Mouse (Mus musculus) 3T3-L1 (cell line): ENCODE data around the gene Palm3.

Experiments
- DNase-seq: peaks from one replicate; pipeline ENCODE4 v3.0.0-alpha.2; 2015; ENCODE audit warnings: low read depth, low spot score

Gene Palm3

DNA sequence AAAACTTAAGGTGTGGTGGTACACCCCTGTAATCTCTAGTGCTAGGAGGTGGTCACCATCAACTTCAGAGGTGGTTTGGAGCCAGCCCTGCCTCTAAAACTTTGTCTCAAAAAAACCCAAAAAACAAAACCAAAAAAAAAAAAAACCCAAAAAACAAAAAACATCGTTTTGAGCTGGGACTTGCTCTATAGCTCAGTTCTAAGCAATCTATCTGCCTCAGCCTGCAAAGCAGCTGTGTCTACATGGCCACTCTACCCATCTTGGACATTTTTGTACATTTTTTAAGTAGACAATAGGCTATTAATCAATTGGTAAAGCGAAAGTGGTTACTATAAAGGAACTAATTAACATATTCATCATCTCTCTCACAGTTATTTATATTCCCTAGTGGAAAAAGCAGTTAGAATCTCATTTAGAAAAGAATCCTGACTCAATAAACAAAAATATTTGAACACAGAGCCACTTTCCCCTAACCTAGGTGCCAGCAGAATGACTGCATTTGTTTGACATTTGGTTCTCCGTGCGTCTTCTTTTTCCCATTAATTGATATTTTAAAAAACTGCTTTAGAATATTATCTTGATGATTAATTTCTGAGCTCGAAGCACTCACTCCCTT, 44.3 kb downstream of the Palm3 start:
- no peak for DNase-seq

DNA sequence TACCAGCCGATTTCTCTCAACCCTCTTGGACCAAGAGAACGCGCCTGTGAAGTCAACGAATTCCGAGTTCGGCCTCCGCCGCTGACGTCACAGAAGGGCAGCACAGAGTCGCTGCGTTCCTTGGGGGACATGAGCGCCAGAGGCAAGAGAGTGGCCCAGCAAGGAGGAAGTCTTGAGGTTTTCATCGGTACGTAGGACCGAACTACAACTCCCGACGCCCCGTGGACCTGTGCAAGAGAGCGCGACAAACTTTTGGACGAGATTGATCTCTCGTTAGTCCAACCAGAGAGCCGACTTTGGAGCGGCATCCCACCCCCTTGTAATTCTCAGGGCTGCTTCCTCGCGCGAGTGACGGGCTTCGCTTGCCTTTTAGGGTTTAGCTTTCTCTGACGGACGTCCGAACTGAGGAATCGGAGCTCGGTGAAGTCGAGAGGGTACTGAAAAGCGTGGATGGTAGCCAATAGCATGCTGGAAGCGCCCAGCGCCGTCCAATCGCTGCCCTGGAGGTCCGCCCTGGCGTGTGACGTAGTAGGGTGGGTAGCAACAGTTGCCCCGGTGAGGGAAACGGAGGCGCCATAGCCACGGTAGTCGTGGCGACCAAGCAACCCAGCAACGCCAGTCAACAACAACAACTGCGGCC, 45.1 kb downstream of the Palm3 start, which contains the start of gene Rfx1:
TSS of gene Rfx1 (plus strand) at position 544 of the 640 bp plus-strand sequence.
- DNase-seq, result peak; percentile 100

DNA sequence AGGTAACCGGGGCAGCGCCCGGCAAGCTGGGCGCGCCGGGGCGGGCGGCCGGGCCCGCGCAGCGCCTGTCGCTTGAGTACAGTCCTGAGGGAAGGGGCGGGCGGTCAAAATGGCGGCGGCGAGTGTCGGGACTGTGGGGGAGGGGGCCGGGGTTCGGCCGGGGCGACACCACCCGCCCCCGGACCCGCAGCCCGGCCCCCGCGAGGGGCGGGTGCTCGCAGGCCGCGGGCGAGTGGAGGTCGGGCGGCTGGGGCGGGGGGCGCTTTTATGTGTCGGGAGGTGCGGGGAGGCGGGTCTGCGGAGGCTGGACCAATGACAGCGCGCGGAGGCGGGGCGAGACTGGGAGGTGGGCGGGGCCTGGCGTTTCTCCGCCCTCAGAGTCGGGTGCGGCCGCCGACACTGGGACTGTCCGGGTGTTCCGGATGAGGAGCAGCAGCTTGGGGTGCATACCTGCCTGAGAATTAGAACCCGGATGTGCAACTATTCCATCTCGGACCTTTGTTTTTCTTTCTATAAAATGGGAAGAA, 45.8 kb downstream of the Palm3 start:
- DNase-seq, result peak; percentile 87

DNA sequence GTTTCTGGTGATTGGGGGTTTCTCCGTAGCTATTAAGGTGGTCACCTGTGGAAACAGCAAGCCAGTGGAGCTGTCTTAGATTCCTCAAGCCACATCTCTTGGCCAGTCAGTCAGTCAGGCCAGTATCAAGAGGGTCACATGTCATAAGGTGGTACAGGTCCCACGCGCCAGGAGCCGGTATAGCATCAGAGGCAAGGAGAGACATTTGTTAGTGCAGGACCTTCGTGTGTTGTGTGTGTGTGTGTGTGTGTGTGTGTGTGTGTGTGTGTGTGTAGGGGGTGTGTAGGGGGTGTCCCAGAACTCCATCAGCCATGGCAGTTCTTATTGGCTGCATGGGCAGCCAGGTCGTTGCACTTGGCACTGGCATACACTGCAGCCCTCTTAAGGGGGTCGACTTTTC, 46.6 kb downstream of the Palm3 start:
- no peak for DNase-seq

DNA sequence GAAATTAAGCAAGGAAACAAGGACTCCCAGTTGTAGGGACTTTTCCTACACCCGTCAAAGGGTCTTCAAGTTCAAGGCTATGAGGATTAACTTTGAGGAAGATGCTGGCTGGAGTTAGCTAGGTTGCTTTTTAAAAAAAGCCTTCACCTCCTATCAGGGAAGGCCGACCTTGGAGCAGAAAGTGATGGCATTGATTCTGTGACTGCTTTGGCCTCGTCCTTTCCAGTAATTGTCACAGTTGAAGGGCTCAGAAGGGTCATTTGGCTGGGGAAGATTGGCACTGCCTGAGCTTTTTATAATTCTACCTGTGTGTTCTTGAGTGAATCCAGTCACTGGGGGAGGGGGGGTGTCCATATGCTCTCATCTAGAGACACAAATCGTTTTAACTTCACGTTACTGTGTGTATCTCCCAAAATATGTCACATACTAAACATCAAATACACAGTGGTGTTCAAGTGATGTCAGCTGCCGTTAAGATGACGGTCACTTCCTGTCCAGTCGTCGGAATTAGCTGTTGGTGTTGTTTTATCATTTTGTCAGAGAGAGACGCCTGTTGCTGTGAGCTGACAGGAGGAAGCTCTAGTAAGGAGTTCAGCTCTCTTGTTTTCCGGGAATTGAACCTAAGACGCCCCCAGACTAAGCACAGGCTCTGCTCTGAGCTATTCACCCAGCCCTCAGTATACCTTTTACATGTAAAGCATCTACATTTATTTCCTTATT, 47.2 kb downstream of the Palm3 start:
- DNase-seq, result no peak

DNA sequence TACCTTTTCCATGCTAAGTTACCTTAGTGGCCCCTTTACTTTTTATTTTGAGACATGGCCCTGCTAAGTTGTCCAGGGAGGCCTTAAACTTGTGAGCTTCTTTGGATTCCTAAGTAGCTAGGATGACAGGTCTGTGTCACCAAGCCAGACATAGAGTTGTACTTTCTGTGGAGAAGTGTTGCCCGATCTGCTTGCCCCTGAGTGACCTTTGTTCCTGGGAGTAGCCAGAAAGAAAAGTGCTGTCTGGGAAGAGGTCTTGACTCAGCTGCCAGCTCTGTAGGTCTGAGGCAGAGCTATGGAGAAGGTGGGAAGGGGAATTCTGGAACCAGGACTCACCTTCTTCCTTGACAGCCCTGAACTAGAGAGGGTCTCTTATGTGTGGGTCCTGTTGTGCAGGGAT, 47.9 kb downstream of the Palm3 start:
- DNase-seq, result no peak

DNA sequence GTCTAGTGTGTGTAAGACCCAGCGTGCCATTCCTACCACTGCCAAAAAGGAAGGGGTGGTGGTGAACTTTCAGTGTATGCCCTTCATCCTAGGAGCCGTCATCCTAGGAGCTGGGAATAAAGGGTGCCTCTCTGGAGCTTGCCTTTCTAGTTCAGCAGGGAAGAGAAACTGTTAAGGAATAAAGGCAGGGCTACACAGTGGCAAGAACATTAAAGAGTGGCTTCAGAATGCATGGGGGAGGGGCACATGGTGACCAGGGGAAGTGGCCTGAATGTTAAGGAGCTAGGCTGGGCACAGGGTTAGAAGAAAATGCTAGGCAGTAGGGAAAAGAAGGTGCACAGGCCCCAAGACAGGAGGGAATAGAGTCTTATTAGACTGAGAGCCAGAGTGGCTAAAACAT, 48.5 kb downstream of the Palm3 start:
- no peak for DNase-seq

DNA sequence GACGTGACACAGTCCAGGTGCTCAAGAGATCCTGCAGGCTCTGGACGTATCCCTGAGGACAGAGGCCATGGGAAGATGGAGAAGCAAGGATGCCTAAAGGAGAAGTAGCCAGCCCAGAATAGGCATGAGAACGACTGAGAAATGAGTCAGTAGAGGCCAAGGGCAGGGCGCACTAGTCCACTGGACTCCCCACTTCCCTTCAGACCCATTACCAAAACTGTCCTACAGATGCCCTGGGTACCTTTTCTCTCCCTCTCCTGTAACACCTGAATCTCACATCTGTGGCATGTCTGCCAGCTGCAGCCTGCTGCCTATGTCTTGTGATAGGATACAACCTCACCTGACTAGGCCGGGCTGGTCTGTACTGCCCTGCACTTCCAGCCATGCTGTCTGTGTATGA, 49.0 kb downstream of the Palm3 start:
- no peak for DNase-seq

DNA sequence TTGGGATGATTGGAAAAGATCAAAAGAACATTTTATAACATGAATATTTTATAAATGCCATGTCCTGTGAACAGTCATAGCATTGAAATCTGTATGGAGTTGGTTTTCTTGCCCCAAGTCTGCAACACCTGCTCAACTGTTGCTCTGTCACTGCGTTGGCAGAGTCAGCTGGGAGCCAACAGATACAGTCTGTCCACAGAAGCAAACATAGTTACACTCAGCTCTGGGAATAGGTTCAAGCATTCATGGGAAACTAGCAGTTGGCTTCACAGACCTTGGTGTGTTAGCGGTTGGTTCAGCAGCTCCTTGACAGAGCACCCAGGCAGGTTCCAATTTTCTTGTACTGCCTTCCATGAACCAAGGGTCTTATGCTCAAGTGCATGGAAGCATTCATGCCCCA, 49.4 kb downstream of the Palm3 start:
- no peak for DNase-seq

DNA sequence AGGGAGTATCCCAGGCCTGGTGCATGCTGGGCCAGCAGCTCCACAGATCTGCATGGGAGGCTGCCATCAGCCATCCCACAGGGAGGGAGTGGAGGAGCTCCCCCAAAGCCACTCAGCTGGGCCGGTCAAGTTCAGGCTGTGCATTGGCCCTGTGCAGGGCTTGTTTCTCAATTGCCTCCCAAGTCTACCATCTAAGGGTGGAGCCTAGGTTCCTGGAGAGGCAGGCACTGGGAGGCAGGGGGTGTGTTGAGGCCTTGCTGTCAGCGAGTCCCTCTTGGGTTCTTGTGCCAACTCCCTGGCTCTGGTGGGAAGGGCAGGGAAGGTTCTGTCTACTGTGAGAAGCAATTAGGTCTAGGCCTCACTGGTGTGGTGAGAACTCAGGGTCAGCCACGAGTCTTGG, 50.6 kb downstream of the Palm3 start:
- no peak for DNase-seq

DNA sequence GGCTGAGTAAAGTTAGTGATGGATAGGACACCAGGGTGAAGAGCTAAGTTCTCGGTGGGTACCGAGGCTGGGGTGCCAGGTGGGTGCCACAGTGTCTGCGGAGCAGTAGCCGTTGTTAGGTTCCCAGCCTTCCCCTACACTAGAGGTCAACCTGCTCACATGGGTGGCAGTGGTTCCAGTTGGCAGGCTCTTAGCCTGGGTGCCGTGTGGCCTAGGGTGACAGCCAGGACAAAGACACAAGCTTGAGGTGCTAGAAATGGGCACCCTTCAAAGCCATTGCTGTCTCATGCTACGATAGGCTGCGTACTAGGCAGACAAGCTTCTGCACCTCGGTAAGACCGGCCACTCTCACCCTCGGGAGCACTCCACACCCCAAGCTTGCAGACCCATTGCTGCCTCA, 51.0 kb downstream of the Palm3 start:
- DNase-seq, result no peak

DNA sequence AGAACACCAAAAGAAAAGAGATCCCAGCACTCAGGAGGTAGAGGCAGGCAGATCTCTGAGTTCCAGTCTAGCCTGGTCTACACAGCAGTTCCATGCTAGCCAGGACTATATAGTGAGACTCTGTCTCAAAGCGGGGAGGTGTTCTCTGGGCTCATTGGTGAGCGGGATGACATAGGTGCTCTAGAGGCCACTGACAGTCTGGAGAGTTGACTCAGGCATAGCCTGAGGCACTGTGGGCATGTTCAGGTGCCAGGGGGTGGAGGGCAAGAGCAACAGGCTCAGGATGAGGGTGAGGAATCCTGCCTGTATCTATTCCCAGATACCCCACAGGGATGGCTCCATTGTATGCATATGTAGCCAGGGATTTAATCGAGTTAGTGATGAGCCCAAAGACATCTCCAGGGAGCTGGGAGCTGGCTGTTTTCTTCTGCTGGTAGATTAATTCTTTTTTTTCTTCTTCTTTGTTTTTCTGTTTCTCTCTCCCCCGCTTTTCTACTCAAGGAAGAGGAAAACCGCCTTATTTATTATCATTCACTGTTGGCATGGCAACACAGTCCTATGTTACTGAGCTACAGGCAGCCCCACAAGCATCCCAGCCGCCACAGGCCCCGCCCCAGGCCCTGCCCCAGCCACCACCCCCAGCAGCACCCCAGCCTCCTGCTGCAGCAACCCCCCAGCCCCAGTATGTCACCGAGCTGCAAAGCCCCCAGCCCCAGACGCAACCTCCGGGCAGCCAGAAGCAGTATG, 52.1 kb downstream of the Palm3 start:
- no peak for DNase-seq

DNA sequence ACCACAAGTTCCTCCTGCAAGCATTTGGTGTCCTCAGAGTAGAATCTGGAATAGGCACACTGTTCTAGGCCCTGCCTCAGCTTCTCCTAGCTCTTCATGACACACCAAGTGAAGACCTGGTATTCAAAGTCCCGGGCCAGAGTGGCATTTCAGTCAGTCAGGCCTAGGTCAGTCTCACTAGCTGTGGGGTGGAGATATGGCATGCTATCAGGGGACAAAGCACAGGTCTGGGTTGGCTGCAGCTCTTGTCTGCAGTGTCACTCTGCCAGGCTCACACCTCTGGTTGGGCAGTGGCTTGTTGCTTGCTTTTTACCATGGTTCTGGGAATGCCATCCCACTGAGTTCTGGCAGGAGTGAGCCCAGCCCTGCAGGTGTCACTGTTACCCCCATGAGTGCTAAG, 55.1 kb downstream of the Palm3 start:
- DNase-seq, result no peak

DNA sequence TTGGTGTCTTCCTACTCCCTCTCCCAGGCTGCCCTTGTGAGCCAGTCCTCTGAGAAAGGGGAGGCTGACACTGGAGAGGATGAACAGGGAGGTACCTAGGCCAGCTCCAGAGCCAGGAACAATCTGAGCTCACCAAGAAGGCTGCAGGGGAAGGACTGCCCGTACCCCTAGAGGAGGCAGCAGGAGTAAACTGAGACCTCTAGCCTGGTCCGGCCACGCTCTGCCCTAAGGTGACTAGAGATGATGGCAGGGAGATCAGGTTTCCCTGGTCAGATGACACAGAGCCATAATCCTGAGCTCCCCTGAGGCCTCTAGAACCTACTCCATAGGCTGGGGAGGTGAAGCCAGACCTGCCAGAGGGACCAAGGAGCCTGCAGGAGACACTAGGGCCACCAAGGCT, 55.6 kb downstream of the Palm3 start:
- no peak for DNase-seq

DNA sequence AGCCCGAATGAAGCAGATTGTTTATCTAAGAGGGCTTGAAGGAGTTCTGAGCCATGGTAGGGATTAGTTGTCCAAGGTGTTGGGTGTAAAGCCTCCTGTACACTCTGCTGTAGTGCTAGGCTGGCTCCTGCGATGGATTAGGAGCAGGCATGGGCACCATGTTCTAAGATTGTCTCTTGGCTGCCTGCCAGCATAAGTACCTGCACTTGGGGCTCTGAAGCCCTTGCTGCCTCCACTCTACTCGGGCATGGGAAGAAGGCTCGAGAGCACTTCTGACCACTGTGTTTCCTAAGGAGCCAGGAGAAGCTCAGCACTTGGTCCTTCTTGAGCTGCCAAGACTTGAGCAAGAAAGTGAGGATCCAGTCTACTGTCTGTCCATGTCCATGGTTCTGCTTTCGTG, 57.9 kb downstream of the Palm3 start:
- DNase-seq, result no peak
